Comparison of ENCODE assay signal across 8 mouse cellular contexts in genomic region chrX:6777489-6778249, GRCm38 (mm10). TPM values are rescaled to one million over a fixed set of nuclear protein-coding genes. Genes with fewer than 3 reads are reported as not detected.
DNase-seq lines count a peak whose midpoint lies in the region; ATAC-seq lines count a peak whose summit lies in the region.

No protein-coding gene starts in this region.

- H3K9ac ChIP-seq in heart, embryonic 12.5 days = no peak overlapping the region
- no peak overlapping the region for H3K9ac ChIP-seq in forebrain, embryonic 16.5 days (replicated peaks; ENCODE audit: low read depth, low read length)
- no peak overlapping the region for H3K9ac ChIP-seq in midbrain, embryonic 13.5 days (replicated peaks)

- peaks cover 4% of the 10 kb centered on the region; the same call in 1 of the 2 replicates for H3K4me1 ChIP-seq in heart, embryonic 12.5 days (replicated peaks)
- H3K4me1 ChIP-seq in forebrain, embryonic 16.5 days (replicated peaks; ENCODE audit: control insufficient read depth, insufficient read depth, low read length) = no peaks in the 10 kb centered on the region; the same call in 1 of the 2 replicates
- H3K4me1 ChIP-seq in midbrain, embryonic 13.5 days (replicated peaks) = peaks cover 3% of the 10 kb centered on the region; the same call in 1 of the 2 replicates

- peak overlapping the region; percentile 45 for H3K4me3 ChIP-seq in heart, embryonic 12.5 days
- peak overlapping the region; percentile 43 for H3K4me3 ChIP-seq in forebrain, embryonic 16.5 days (replicated peaks; ENCODE audit: low read length)
- peak overlapping the region; percentile 41 for H3K4me3 ChIP-seq in midbrain, embryonic 13.5 days (replicated peaks)

- no peak for ATAC-seq in heart, embryonic 12.5 days (ENCODE audit: insufficient number of reproducible peaks, low FRiP score)
- peak; percentile 61 for ATAC-seq in forebrain, embryonic 16.5 days
- ATAC-seq in midbrain, embryonic 13.5 days = peak; percentile 69

- DNase-seq in heart, postnatal 25 days (ENCODE audit: low spot score) = no peak
- peak; percentile 5 for DNase-seq in embryo, embryonic 10 days (ENCODE audit: low spot score)
- DNase-seq in right cerebral cortex, postnatal 10 days (ENCODE audit: low spot score in 2 of 2) = no peak
- no peak for DNase-seq in layer of hippocampus, postnatal 25 days (ENCODE audit: extremely low spot score in 1 of 2, low spot score in 1 of 2)
- DNase-seq in gastrocnemius, adult 18-20 months (ENCODE audit: low spot score) = no peak

- 0 out of 2 replicates have a peak, but pooled peaks cover 3% of the 10 kb centered on the region for H3K27me3 ChIP-seq in heart, embryonic 12.5 days (replicated peaks)
- H3K27me3 ChIP-seq in forebrain, embryonic 16.5 days (replicated peaks; ENCODE audit: control insufficient read depth, insufficient read depth, low read length) = no peaks in the 10 kb centered on the region
- peaks cover 12% of the 10 kb centered on the region; the same call in 1 of the 2 replicates for H3K27me3 ChIP-seq in midbrain, embryonic 13.5 days

- H3K36me3 ChIP-seq in heart, embryonic 12.5 days = no peaks in the 10 kb centered on the region
- no peaks in the 10 kb centered on the region for H3K36me3 ChIP-seq in forebrain, embryonic 16.5 days (ENCODE audit: control insufficient read depth, insufficient read depth)
- H3K36me3 ChIP-seq in midbrain, embryonic 13.5 days = no peaks in the 10 kb centered on the region

- H3K27ac ChIP-seq in heart, embryonic 12.5 days (ENCODE audit: poor library complexity, severe bottlenecking) = no peak overlapping the region
- no peak overlapping the region for H3K27ac ChIP-seq in forebrain, embryonic 16.5 days (ENCODE audit: low read length)
- H3K27ac ChIP-seq in midbrain, embryonic 13.5 days = no peak overlapping the region

- no peaks in the 10 kb centered on the region; the same call in 1 of the 2 replicates for H3K9me3 ChIP-seq in heart, embryonic 12.5 days (replicated peaks)
- H3K9me3 ChIP-seq in forebrain, embryonic 16.5 days (ENCODE audit: control insufficient read depth, low read length) = no peaks in the 10 kb centered on the region
- H3K9me3 ChIP-seq in midbrain, embryonic 13.5 days = no peaks in the 10 kb centered on the region

- intact Hi-C loops in heart, postnatal 25 days (cut with DNase I) = no loop called here

- peak overlapping the region; percentile 69 for H3K4me2 ChIP-seq in heart, embryonic 12.5 days
- H3K4me2 ChIP-seq in forebrain, embryonic 16.5 days (ENCODE audit: low read length) = peak overlapping the region; percentile 54
- H3K4me2 ChIP-seq in midbrain, embryonic 13.5 days (replicated peaks) = peak overlapping the region; percentile 62

- WGBS in heart, embryonic 12.5 days = 19% methylated on average over 12 of the region's 13 CpGs
- 21% methylated on average over 13 of the region's 13 CpGs for WGBS in forebrain, embryonic 16.5 days
- WGBS in midbrain, embryonic 13.5 days = 29% methylated on average over 13 of the region's 13 CpGs

RNA-seq across cellular contexts. Expression of gene Dgkk, which starts 1.4 kb away (rescaled TPM):
- 7.4 and 9.3 TPM in 2 replicates for polyA plus RNA-seq in heart, embryonic 12.5 days (2016; fragmentation: Nextera tagmentation; extraction: Ambion mirVana)
- total RNA-seq in heart, postnatal 25 days (2021) = under 1 TPM in 1 of 2 experiments, not detected in 1; 0.26 TPM
- polyA plus RNA-seq in forebrain, embryonic 16.5 days (2015; fragmentation: Nextera tagmentation; extraction: Ambion mirVana) = 0.58 and 1.2 TPM in 2 replicates
- polyA plus RNA-seq in midbrain, embryonic 13.5 days (2015; fragmentation: Nextera tagmentation; extraction: Ambion mirVana) = 0.90 and 0.92 TPM in 2 replicates
- total RNA-seq in layer of hippocampus, postnatal 25 days (2021) = under 1 TPM; 0.49 to 0.52 TPM
- total RNA-seq in gastrocnemius, adult 18-20 months (2021) = under 1 TPM in 1 of 2 experiments, not detected in 1; 0.02 TPM
